Comparison of ENCODE assay signal across 9 mouse cellular contexts in the genomic region with DNA sequence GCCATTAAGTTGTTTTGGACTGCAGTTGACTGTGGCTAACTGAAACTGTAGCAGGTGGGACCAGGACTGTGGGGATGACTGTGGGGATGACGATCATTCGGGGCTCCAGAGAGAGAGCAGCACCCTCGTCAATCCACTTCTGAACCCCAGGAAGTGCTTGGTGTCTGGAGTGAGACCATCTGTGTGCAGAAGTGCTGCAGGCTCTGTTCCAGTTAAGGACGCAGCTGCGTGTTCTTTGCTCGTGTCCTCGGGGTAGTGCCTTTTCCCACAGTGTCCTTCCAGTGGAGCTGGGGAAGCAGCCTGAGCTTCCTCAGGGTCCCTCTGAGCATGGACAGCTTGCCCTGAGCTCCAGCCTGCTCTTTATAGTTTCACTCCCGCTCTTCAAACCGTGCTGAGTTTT. TPM values are rescaled to one million over a fixed set of nuclear protein-coding genes. Genes with fewer than 3 reads are reported as not detected.
DNase-seq lines count a peak whose midpoint lies in the region; ATAC-seq and TF ChIP-seq lines count a peak whose summit lies in the region.
"Had no signal": no experiment of that assay in that cellular context is flagged by ENCODE, and none has a peak within 500 bp of the region (broad histone marks: within the 10 kb centered on the region; RNA-seq: fewer than 3 reads in every experiment).

No protein-coding gene starts in this region.

- no peaks in the 10 kb centered on the region for H3K9me3 ChIP-seq in hindbrain, embryonic 12.5 days (replicated peaks)
- no peaks in the 10 kb centered on the region for H3K9me3 ChIP-seq in midbrain, embryonic 15.5 days

- no peak for TF ChIP-seq CTCF in heart, adult 2 months (IDR thresholded peaks at IDR 0.05)

- H3K36me3 ChIP-seq in heart, adult 2 months (ENCODE audit: control insufficient read depth, insufficient read depth, low read length): peaks cover 6% of the 10 kb centered on the region
- no peaks in the 10 kb centered on the region for H3K36me3 ChIP-seq in hindbrain, embryonic 12.5 days
- H3K36me3 ChIP-seq in midbrain, embryonic 15.5 days (replicated peaks): no peaks in the 10 kb centered on the region

- peak overlapping the region; percentile 18; the same call in 1 of the 2 replicates for H3K9ac ChIP-seq in heart, adult 2 months (ENCODE audit: low read depth, low read length)
- H3K9ac ChIP-seq in hindbrain, embryonic 12.5 days: no peak overlapping the region
- H3K9ac ChIP-seq in midbrain, embryonic 15.5 days: no peak overlapping the region

- no peaks in the 10 kb centered on the region for H3K27me3 ChIP-seq in heart, adult 2 months (ENCODE audit: control insufficient read depth, insufficient read depth, low read length)
- H3K27me3 ChIP-seq in hindbrain, embryonic 12.5 days: no peaks in the 10 kb centered on the region
- H3K27me3 ChIP-seq in midbrain, embryonic 15.5 days (replicated peaks): no peaks in the 10 kb centered on the region

- peak in 1 of 2 experiments; percentile 27 for DNase-seq in heart, adult 2 months
- DNase-seq in heart, postnatal 4 days: no peak
- no peak for DNase-seq in left cerebral cortex, postnatal 10 days (ENCODE audit: extremely low spot score in 1 of 2, low spot score in 2 of 2)
- no peak for DNase-seq in B cell, adult 2 months

- TF ChIP-seq POLR2A in heart, adult 2 months (IDR thresholded peaks at IDR 0.05; ENCODE audit: insufficient read depth, low read depth, low read length): no peak

- no peak for TF ChIP-seq EP300 in heart, adult 2 months (IDR thresholded peaks at IDR 0.05; ENCODE audit: insufficient read depth, low read depth, low read length)

- peak overlapping the region; percentile 41 for H3K27ac ChIP-seq in heart, adult 2 months
- peak overlapping the region; percentile 66; the same call in 1 of the 2 replicates for H3K27ac ChIP-seq in brown adipose tissue, adult 24 weeks (replicated peaks; ENCODE audit: low read depth, low read length)
- peak overlapping the region; percentile 82 for H3K27ac ChIP-seq in hindbrain, embryonic 12.5 days
- H3K27ac ChIP-seq in midbrain, embryonic 15.5 days: 0 out of 2 replicates have a peak overlapping the region, but pooled peaks have one; percentile 39

- no peak overlapping the region for H3K4me3 ChIP-seq in heart, adult 2 months
- no peak overlapping the region for H3K4me3 ChIP-seq in brown adipose tissue, adult 24 weeks (ENCODE audit: insufficient read depth, low read depth, low read length)
- no peak overlapping the region for H3K4me3 ChIP-seq in hindbrain, embryonic 12.5 days
- no peak overlapping the region for H3K4me3 ChIP-seq in midbrain, embryonic 15.5 days

- intact Hi-C loops in heart, adult 2 months (cut with DNase I): no loop called here
- intact Hi-C loops in left cerebral cortex, postnatal 10 days (cut with DNase I): no loop called here

- WGBS in heart, adult 2 months: 16% methylated on average over 9 of the region's 9 CpGs
- WGBS in hindbrain, embryonic 12.5 days: 40% methylated on average over 9 of the region's 9 CpGs
- WGBS in midbrain, embryonic 15.5 days: 42% methylated on average over 9 of the region's 9 CpGs

- no peak overlapping the region for H3K4me2 ChIP-seq in hindbrain, embryonic 12.5 days (replicated peaks)
- H3K4me2 ChIP-seq in midbrain, embryonic 15.5 days: no peak overlapping the region

- ATAC-seq in hindbrain, embryonic 12.5 days (ENCODE audit: low FRiP score): no peak
- no peak for ATAC-seq in midbrain, embryonic 15.5 days (replicated peaks)
- no peak for ATAC-seq in cerebellum, adult (ENCODE audit: insufficient number of reproducible peaks, low FRiP score, low TSS enrichment)

- no peaks in the 10 kb centered on the region for H3K79me2 ChIP-seq in heart, adult 2 months (replicated peaks; ENCODE audit: control insufficient read depth, insufficient read depth, low read length)

- peaks cover 25% of the 10 kb centered on the region for H3K4me1 ChIP-seq in heart, adult 2 months (ENCODE audit: control insufficient read depth, insufficient read depth, low read length)
- peaks cover 39% of the 10 kb centered on the region for H3K4me1 ChIP-seq in brown adipose tissue, adult 24 weeks (ENCODE audit: control insufficient read depth, insufficient read depth, insufficient read length, low read length)
- peaks cover 52% of the 10 kb centered on the region for H3K4me1 ChIP-seq in hindbrain, embryonic 12.5 days
- peaks cover 54% of the 10 kb centered on the region for H3K4me1 ChIP-seq in midbrain, embryonic 15.5 days

RNA-seq across cellular contexts. Expression of a gene that starts 2.7 kb away (rescaled TPM):
- not detected for total RNA-seq in heart, adult 2 months (2021)
- polyA plus RNA-seq in heart, adult 2 months (2012; rRNA removed): not detected in 2 replicates
- total RNA-seq in heart, postnatal 4 days (2021): not detected
- not detected in 2 replicates for polyA plus RNA-seq in brown adipose tissue, adult 24 weeks (2012; ENCODE audit: insufficient read depth, insufficient read length, missing spikeins)
- 2.7 and 2.9 TPM in 2 replicates for polyA plus RNA-seq in hindbrain, embryonic 12.5 days (2016; fragmentation: Nextera tagmentation; extraction: Ambion mirVana)
- 2.3 and 3.0 TPM in 2 replicates for polyA plus RNA-seq in midbrain, embryonic 15.5 days (2015; fragmentation: Nextera tagmentation; extraction: Ambion mirVana)
- total RNA-seq in left cerebral cortex, postnatal 10 days (2021): not detected
- total RNA-seq: layer of hippocampus, postnatal 10 days had no signal

RNA-seq across cellular contexts. Expression of a gene that starts 27.2 kb away (rescaled TPM):
- 100 to 1,000 TPM; 240 to 274 TPM for total RNA-seq in heart, adult 2 months (2021)
- 98.6 and 107 TPM in 2 replicates for polyA plus RNA-seq in heart, adult 2 months (2012; rRNA removed)
- 100 to 1,000 TPM; 244 to 245 TPM for total RNA-seq in heart, postnatal 4 days (2021)
- polyA plus RNA-seq in brown adipose tissue, adult 24 weeks (2012; ENCODE audit: insufficient read depth, insufficient read length, missing spikeins): 17.4 and 18.2 TPM in 2 replicates
- 55.9 and 58.9 TPM in 2 replicates for polyA plus RNA-seq in hindbrain, embryonic 12.5 days (2016; fragmentation: Nextera tagmentation; extraction: Ambion mirVana)
- polyA plus RNA-seq in midbrain, embryonic 15.5 days (2015; fragmentation: Nextera tagmentation; extraction: Ambion mirVana): 51.9 and 58.5 TPM in 2 replicates
- total RNA-seq in left cerebral cortex, postnatal 10 days (2021): 100 to 1,000 TPM; 135 to 137 TPM
